Mouse (Mus musculus) cerebellum, adult 2 months (tissue): ENCODE data around the gene Nrf1. TPM values are rescaled to one million over a fixed set of nuclear protein-coding genes. Genes with fewer than 3 reads are reported as not detected.

Experiments
- DNase-seq, 2 experiments: peaks; one replicate each; pipeline ENCODE4 v3.0.0; 2021
- H3K27ac ChIP-seq: fragments of 200-500 bp; 2 replicates; pipeline ENCODE4 v1.5.1; 2012; ENCODE audit warnings: low read length, control low read depth, inconsistent platforms; ENCODE audit not compliant: insufficient read depth
- H3K27me3 ChIP-seq: fragments of 200-500 bp; 2 replicates; pipeline ENCODE4 v1.6.1; 2012; ENCODE audit warnings: inconsistent platforms, mild to moderate bottlenecking, low read length, moderate library complexity; ENCODE audit not compliant: control insufficient read depth, insufficient read depth
- H3K4me1 ChIP-seq: fragments of 200-500 bp; 2 replicates; pipeline ENCODE4 v1.6.1; 2011; ENCODE audit warnings: low read length; ENCODE audit not compliant: control insufficient read depth, insufficient read depth
- H3K4me3 ChIP-seq: fragments of 200-500 bp; replicated peaks from 2 replicates; pipeline ENCODE3; 2011; ENCODE audit warnings: mild to moderate bottlenecking, low read depth, low read length, control low read depth; ENCODE audit not compliant: insufficient read depth
- CTCF ChIP-seq: fragments of 200-500 bp; IDR thresholded peaks from 2 replicates; pipeline ENCODE4 v1.5.1; 2011; ENCODE audit warnings: low read depth, mild to moderate bottlenecking, control low read depth, low read length, moderate library complexity, borderline replicate concordance; ENCODE audit not compliant: insufficient read depth
- POLR2A ChIP-seq: fragments of 200-500 bp; IDR thresholded peaks from 2 replicates; pipeline ENCODE4 v1.6.1; 2011; ENCODE audit warnings: low read length, control low read depth, borderline replicate concordance; ENCODE audit not compliant: insufficient read depth
- WGBS: fragments of 180-500 bp; shearing (Covaris S2); methylation state at CpG from one replicate; pipeline ENCODE4 v1.1.7; 2018; 5-methylcytosine and 5-hydroxymethylcytosine counted together
- polyA plus RNA-seq: library from polyadenylated mRNA; depleted of rRNA; stranded (reverse); fragments of >200 nt; gene quantifications from 2 replicates; pipeline ENCODE4 v1.2.3, GENCODE M21; 2012

The Nrf1 gene
- polyA plus RNA-seq, 1 experiment = 29.6 TPM

DNA sequence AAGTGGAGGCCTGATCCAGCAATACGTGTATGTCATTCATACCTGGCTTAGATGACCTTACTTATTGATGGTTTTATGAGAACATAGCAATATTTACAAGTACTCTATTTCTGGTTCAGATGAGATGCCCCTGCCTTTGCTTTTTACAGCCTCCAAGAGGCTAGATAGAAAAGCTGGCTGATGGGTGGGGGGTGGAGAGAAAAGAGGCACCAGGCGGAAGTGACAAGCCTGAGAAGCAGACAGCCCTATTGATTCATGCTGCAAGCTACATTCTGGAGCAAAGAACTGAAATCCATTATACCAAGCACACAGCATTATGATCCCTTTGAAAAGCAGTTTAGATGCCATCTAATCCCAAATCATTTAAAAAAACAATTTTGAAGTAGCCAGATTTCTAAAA, 37.6 kb downstream of the Nrf1 start:
- Histone ChIP-seq H3K4me3 (no peak overlapping the region), H3K27me3 (no peaks in the 10 kb centered on the region; the same call in 1 of the 2 replicates), H3K27ac (no peak overlapping the region), H3K4me1 (no peaks in the 10 kb centered on the region)
- no peak for DNase-seq
- WGBS = 76% methylated on average over 2 of the region's 2 CpGs
- TF ChIP-seq CTCF = no peak
- TF ChIP-seq POLR2A = no peak

DNA sequence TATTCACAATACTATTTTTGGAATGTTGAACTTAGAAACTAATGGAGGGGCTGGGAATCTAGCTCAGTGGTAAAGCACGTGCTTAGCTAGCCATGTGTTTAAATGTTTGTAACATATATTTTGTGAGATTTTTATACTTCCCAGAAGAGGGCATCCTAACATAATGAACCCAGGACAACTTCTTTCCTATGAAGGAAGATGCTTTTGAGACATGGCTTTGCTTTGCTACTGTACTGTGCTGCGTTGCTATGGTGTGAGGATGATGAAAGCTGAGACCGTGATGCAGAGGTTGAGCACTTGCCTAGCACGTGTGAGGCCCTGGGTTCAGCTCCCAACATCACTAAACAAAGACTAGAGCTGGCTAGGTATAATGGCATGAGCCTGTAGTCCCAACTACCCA, 43.4 kb downstream of the Nrf1 start:
- Histone ChIP-seq H3K4me3 (no peak overlapping the region), H3K27ac (no peak overlapping the region), H3K4me1 (no peaks in the 10 kb centered on the region), H3K27me3 (no peaks in the 10 kb centered on the region; the same call in 1 of the 2 replicates)
- no peak for TF ChIP-seq CTCF
- no peak for TF ChIP-seq POLR2A
- no peak for DNase-seq
- 71% methylated on average over 4 of the region's 4 CpGs for WGBS

GRCm38 (mm10) chr6:30092816-30093215, 45.0 kb downstream of the Nrf1 start:
- Histone ChIP-seq H3K4me1 (no peaks in the 10 kb centered on the region), H3K27ac (no peak overlapping the region), H3K4me3 (no peak overlapping the region), H3K27me3 (no peaks in the 10 kb centered on the region; the same call in 1 of the 2 replicates)
- TF ChIP-seq POLR2A = no peak
- TF ChIP-seq CTCF = no peak
- WGBS = 95% methylated on average over 6 of the region's 6 CpGs
- DNase-seq = no peak

DNA sequence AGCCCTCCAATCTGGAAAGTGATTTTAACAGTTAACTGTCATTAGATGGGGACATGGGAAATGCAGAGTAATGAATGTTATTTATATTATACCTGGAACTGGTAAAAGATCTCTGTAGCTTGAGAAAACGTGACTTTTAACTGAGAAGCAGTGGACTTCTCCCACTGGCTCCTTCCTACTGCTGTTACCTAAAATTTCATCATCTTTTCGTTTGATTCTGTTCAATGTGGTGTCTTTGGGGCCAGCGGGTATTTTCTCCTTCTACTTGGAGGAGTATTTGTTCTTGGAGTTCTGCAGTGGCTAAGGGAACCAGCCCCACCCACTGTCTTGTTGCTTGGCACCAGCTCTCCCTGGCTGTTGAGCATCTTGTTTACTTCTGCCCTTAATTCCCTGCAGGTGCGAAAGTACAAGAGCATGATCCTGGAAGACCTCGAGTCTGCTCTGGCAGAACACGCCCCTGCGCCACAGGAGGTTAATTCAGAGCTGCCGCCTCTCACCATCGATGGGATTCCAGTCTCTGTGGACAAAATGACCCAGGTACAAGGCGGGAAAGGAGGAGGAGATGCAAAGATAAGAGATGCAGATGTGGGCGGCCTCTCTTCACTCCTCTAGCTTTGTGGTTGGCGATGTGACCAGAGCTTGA, 54.1 kb downstream of the Nrf1 start:
- no peak overlapping the region for H3K27ac ChIP-seq
- DNase-seq = no peak
- no peaks in the 10 kb centered on the region for H3K27me3 ChIP-seq
- no peaks in the 10 kb centered on the region for H3K4me1 ChIP-seq
- no peak for TF ChIP-seq CTCF
- no peak for TF ChIP-seq POLR2A
- 80% methylated on average over 12 of the region's 12 CpGs for WGBS
- H3K4me3 ChIP-seq = no peak overlapping the region

- no peak for DNase-seq
- WGBS = 66% methylated on average over 2 of the region's 2 CpGs
- no peak overlapping the region for H3K4me3 ChIP-seq
- H3K4me1 ChIP-seq = no peaks in the 10 kb centered on the region
- no peaks in the 10 kb centered on the region for H3K27me3 ChIP-seq
- TF ChIP-seq CTCF (no peak), POLR2A (no peak)
- no peak overlapping the region for H3K27ac ChIP-seq
These were observed 58.3 kb downstream of the Nrf1 start for GRCm38 (mm10) chr6:30106091-30106490.

- no peak overlapping the region for H3K27ac ChIP-seq
- no peaks in the 10 kb centered on the region for H3K27me3 ChIP-seq
- DNase-seq = no peak
- H3K4me1 ChIP-seq = no peaks in the 10 kb centered on the region
- no peak for TF ChIP-seq CTCF
- no peak for TF ChIP-seq POLR2A
- WGBS = 83% methylated on average over 2 of the region's 2 CpGs
- no peak overlapping the region for H3K4me3 ChIP-seq
These were observed 59.7 kb downstream of the Nrf1 start for GRCm38 (mm10) chr6:30107456-30107855.

- Histone ChIP-seq H3K27me3 (no peaks in the 10 kb centered on the region), H3K27ac (no peak overlapping the region), H3K4me3 (no peak overlapping the region), H3K4me1 (no peaks in the 10 kb centered on the region)
- TF ChIP-seq CTCF (no peak), POLR2A (no peak)
- no peak for DNase-seq
- 90% methylated on average over 10 of the region's 10 CpGs for WGBS
These were observed 62.2 kb downstream of the Nrf1 start for GRCm38 (mm10) chr6:30109820-30110502.

- WGBS = 79% methylated on average over 4 of the region's 4 CpGs
- no peak for DNase-seq
- H3K27ac ChIP-seq = no peak overlapping the region
These were observed 64.8 kb downstream of the Nrf1 start for GRCm38 (mm10) chr6:30112349-30113132.

More at GRCm38 (mm10) chr6:30112349-30113132, 64.8 kb downstream of the Nrf1 start:
- Histone ChIP-seq H3K27me3 (no peaks in the 10 kb centered on the region), H3K4me3 (no peak overlapping the region), H3K4me1 (no peaks in the 10 kb centered on the region)
- TF ChIP-seq POLR2A = no peak
- no peak for TF ChIP-seq CTCF
